Mouse (Mus musculus) CH12.LX (cell line): ENCODE results near the gene Pitpnm3. TPM values are rescaled to one million over a fixed set of nuclear protein-coding genes. Genes with fewer than 3 reads are reported as not detected.

ENCODE experiments used
- DNase-seq: peaks from one replicate; pipeline ENCODE4 v3.0.0-alpha.2; 2013; ENCODE audit errors: extremely low read depth
- H3K27ac ChIP-seq: 2 replicates; pipeline ENCODE4 v1.5.1; 2012; ENCODE audit warnings: low read depth, mild to moderate bottlenecking, control low read depth, moderate library complexity; ENCODE audit not compliant: insufficient read depth
- H3K27me3 ChIP-seq: replicated peaks from 2 replicates; pipeline ENCODE3; 2012; ENCODE audit warnings: inconsistent platforms
- H3K36me3 ChIP-seq, 2 experiments: replicated peaks in 1 of 2; 2 replicates each; pipeline versions ENCODE3 to v1.6.1; 2012; ENCODE audit warnings: inconsistent platforms in 1 of 2, low read length in 1 of 2, mild to moderate bottlenecking in 1 of 2, mixed read lengths in 1 of 2, moderate library complexity in 1 of 2; ENCODE audit not compliant: control insufficient read depth in 1 of 2, insufficient read depth in 1 of 2
- H3K4me1 ChIP-seq, 2 experiments: 2 replicates each; pipeline ENCODE4 v1.6.1; 2012; ENCODE audit warnings: inconsistent platforms in 1 of 2, moderate library complexity in 1 of 2; ENCODE audit not compliant: insufficient read depth in 2 of 2, control insufficient read depth in 1 of 2
- H3K4me2 ChIP-seq: 2 replicates; pipeline ENCODE4 v1.6.1; 2012; ENCODE audit warnings: low read depth, mild to moderate bottlenecking, control low read depth; ENCODE audit not compliant: poor library complexity, insufficient read depth, severe bottlenecking
- H3K4me3 ChIP-seq, 3 experiments: fragments of 150-350 bp in 1 of 3; sonication (generic) in 1 of 3; replicated peaks in 1 of 3; 2 replicates each; pipeline versions ENCODE3 to v1.5.1; 2011 to 2012; ENCODE audit warnings: low read depth in 2 of 3, low read length in 2 of 3, mild to moderate bottlenecking in 2 of 3, moderate library complexity in 2 of 3, control low read depth in 1 of 3, improper control_type of control experiment in 1 of 3, inconsistent platforms in 1 of 3, mixed read lengths in 1 of 3; ENCODE audit not compliant: poor library complexity in 1 of 3
- H3K79me2 ChIP-seq: replicated peaks from 2 replicates; pipeline ENCODE4 v1.6.1; 2012; ENCODE audit warnings: mild to moderate bottlenecking, moderate library complexity; ENCODE audit not compliant: control insufficient read depth, poor library complexity, insufficient read depth, severe bottlenecking; ENCODE audit errors: extremely low read depth
- H3K9ac ChIP-seq: 2 replicates; pipeline ENCODE4 v1.6.1; 2012; ENCODE audit warnings: low read depth, mild to moderate bottlenecking, control low read depth, moderate library complexity; ENCODE audit not compliant: insufficient read depth
- H3K9me3 ChIP-seq: replicated peaks from 2 replicates; pipeline ENCODE3; 2012; ENCODE audit warnings: low read length, inconsistent platforms, mixed read lengths
- BHLHE40 ChIP-seq: IDR thresholded peaks from 2 replicates; pipeline ENCODE4 v1.6.1; 2011; ENCODE audit warnings: mild to moderate bottlenecking, low read depth, low read length, improper control_type of control experiment
- ELF1 ChIP-seq: IDR thresholded peaks from 2 replicates; pipeline ENCODE4 v1.6.1; 2014; ENCODE audit warnings: low read depth, mild to moderate bottlenecking, inconsistent platforms, low read length, improper control_type of control experiment
- EP300 ChIP-seq: IDR thresholded peaks from 2 replicates; pipeline ENCODE4 v1.6.1; 2011; ENCODE audit warnings: low read length, improper control_type of control experiment
- ETS1 ChIP-seq: conservative IDR thresholded peaks from 2 replicates; pipeline ENCODE4 v1.6.1; 2012; ENCODE audit warnings: low read depth, mild to moderate bottlenecking, inconsistent platforms, low read length, improper control_type of control experiment, moderate library complexity
- GABPA ChIP-seq: IDR thresholded peaks from 2 replicates; pipeline ENCODE4 v1.6.1; 2012; ENCODE audit warnings: low read depth, low read length, improper control_type of control experiment, inconsistent platforms; ENCODE audit not compliant: insufficient replicate concordance
- HCFC1 ChIP-seq: IDR thresholded peaks from 2 replicates; pipeline ENCODE4 v1.6.1; 2012; ENCODE audit warnings: low read depth, mild to moderate bottlenecking, inconsistent platforms, low read length, improper control_type of control experiment
- IRF4 ChIP-seq: IDR thresholded peaks from 2 replicates; pipeline ENCODE4 v1.6.1; 2014; ENCODE audit warnings: low read depth, mild to moderate bottlenecking, inconsistent platforms, low read length, improper control_type of control experiment
- JUN ChIP-seq: IDR thresholded peaks from 2 replicates; pipeline ENCODE4 v1.6.1; 2011; ENCODE audit warnings: low read depth, mild to moderate bottlenecking, low read length, improper control_type of control experiment, moderate library complexity; ENCODE audit not compliant: insufficient read depth
- JUND ChIP-seq: conservative IDR thresholded peaks from 2 replicates; pipeline ENCODE4 v1.6.1; 2011; ENCODE audit warnings: low read depth, low read length, improper control_type of control experiment
- KAT2A ChIP-seq: IDR thresholded peaks from 2 replicates; pipeline ENCODE4 v1.6.1; 2012; ENCODE audit warnings: low read length, improper control_type of control experiment, inconsistent platforms; ENCODE audit not compliant: insufficient replicate concordance
- MAFK ChIP-seq: IDR thresholded peaks from 2 replicates; pipeline ENCODE4 v1.6.1; 2011; ENCODE audit warnings: low read length, improper control_type of control experiment; ENCODE audit not compliant: insufficient replicate concordance
- MAZ ChIP-seq: IDR thresholded peaks from 2 replicates; pipeline ENCODE4 v1.6.1; 2012; ENCODE audit warnings: low read depth, mild to moderate bottlenecking, inconsistent platforms, low read length, improper control_type of control experiment, moderate library complexity
- MXI1 ChIP-seq: IDR thresholded peaks from 2 replicates; pipeline ENCODE4 v1.6.1; 2011; ENCODE audit warnings: mild to moderate bottlenecking, low read depth, low read length, improper control_type of control experiment
- NELFE ChIP-seq: IDR thresholded peaks from 2 replicates; pipeline ENCODE4 v1.6.1; 2011; ENCODE audit warnings: low read depth, low read length, improper control_type of control experiment
- POLR2A ChIP-seq: IDR thresholded peaks from 2 replicates; pipeline ENCODE4 v1.6.1; 2011; ENCODE audit warnings: low read depth, mild to moderate bottlenecking, improper control_type of control experiment, low read length
- POLR2AphosphoS2 ChIP-seq: IDR thresholded peaks from 2 replicates; pipeline ENCODE4 v1.6.1; 2011; ENCODE audit warnings: low read depth, low read length, improper control_type of control experiment
- SIN3A ChIP-seq: IDR thresholded peaks from 2 replicates; pipeline ENCODE4 v1.6.1; 2012; ENCODE audit warnings: low read length, improper control_type of control experiment, inconsistent platforms
- TCF12 ChIP-seq: IDR thresholded peaks from 2 replicates; pipeline ENCODE4 v1.6.1; 2014; ENCODE audit warnings: low read depth, mild to moderate bottlenecking, inconsistent platforms, low read length, improper control_type of control experiment
- UBTF ChIP-seq: IDR thresholded peaks from 2 replicates; pipeline ENCODE4 v1.6.1; 2012; ENCODE audit warnings: low read depth, mild to moderate bottlenecking, inconsistent platforms, low read length, improper control_type of control experiment, moderate library complexity
- USF2 ChIP-seq: conservative IDR thresholded peaks from 2 replicates; pipeline ENCODE4 v1.6.1; 2011; ENCODE audit warnings: low read depth, low read length, improper control_type of control experiment
- ZKSCAN1 ChIP-seq: IDR thresholded peaks from 2 replicates; pipeline ENCODE4 v1.6.1; 2012; ENCODE audit warnings: low read depth, inconsistent platforms, low read length, improper control_type of control experiment, borderline replicate concordance
- ZMIZ1 ChIP-seq: IDR thresholded peaks from 2 replicates; pipeline ENCODE4 v1.6.1; 2012; ENCODE audit warnings: low read depth, mild to moderate bottlenecking, inconsistent platforms, low read length, improper control_type of control experiment
- ZNF384 ChIP-seq: IDR thresholded peaks from 2 replicates; pipeline ENCODE4 v1.6.1; 2012; ENCODE audit warnings: low read depth, low read length, improper control_type of control experiment, inconsistent platforms
- dilution Hi-C: fragments of 300-500 bp; cut with MboI; formaldehyde crosslinking; loops from 2 replicates; pipeline ENCODE4 v1.14.3; 2020; ENCODE audit warnings: low sequenced_read_pairs; ENCODE audit not compliant: extremely low pct_unique_long_range_greater_than_20kb, extremely low pct_ligation_motif_present
- in situ Hi-C: fragments of 300-500 bp; cut with MboI; formaldehyde crosslinking; loops from 3 replicates; pipeline ENCODE4 v1.14.3; 2019; ENCODE audit warnings: low sequenced_read_pairs, low pct_ligation_motif_present, low pct_unique_long_range_greater_than_20kb, mixed read lengths
- polyA plus RNA-seq: library from polyadenylated mRNA; unstranded; fragments of >175 nt; gene quantifications from 2 replicates; pipeline ENCODE4 v1.2.1, GENCODE M21; 2012; ENCODE audit warnings: low read depth; ENCODE audit not compliant: insufficient read length
- total RNA-seq, 2 experiments: library from RNA; depleted of rRNA; stranded (reverse); fragments of 300-350 nt in 1 of 2; fragments of >200 nt in 1 of 2; gene quantifications; 2 replicates each; pipeline ENCODE4 v1.2.3; 2012 to 2014

The Pitpnm3 gene
- total and polyA plus RNA-seq, 3 experiments = 0.08 to 0.59 (median 0.31) TPM

DNA sequence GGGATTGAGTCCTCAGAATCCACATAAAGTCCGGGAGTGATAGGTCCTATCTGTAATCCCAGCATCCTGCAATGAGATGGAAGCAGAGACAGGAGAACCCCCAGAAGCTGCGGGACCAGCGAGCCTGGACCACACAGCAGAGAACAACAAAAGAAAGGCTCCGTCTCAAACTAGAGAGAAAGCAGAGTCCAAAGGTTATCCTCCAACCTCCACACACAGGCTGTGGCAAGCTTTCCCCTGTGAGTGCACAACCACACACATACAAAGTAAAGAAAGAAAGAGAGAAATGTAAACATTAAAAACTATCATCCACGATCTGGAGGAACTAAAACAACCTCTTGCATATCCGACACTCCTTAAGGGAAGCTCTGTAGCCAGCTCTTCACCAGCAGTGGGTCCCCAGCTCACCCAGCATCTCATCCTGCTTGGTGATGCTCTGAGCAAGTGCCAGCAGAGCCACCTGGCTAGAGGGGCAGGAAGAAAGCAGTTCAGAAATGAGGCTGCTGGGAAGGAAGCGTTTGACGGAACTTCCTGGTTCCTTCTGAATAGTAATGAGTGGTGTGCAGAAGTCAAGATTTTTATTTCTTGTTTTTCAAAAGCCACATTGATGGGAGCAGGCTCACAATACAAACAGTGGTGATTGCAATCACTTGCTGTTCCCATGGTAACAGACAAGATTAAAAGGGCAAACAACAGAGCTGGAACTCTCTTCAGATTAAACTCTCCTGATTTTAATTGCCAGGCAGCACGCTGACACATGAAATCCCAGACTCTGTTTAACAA, 124.4 kb downstream of the Pitpnm3 start:
- in situ Hi-C loops (no loop called here), dilution Hi-C loops (no loop called here)
- Histone ChIP-seq H3K36me3 (peaks cover 0 to 2% of the 10 kb centered on the region in 2 experiments), H3K9ac (no peak overlapping the region; the same call in 1 of the 2 replicates), H3K4me3 (peak overlapping the region in 1 of 3 experiments; percentile 11), H3K27ac (no peak overlapping the region), H3K4me2 (no peak overlapping the region), H3K9me3 (no peaks in the 10 kb centered on the region), H3K27me3 (no peaks in the 10 kb centered on the region), H3K4me1 (peaks cover 5 to 40% of the 10 kb centered on the region in 2 experiments; a peak in 3 of 4 replicates), H3K79me2 (no peaks in the 10 kb centered on the region)
- TF ChIP-seq MXI1 (no peak), NELFE (peak; percentile 32; the same call in 1 of the 2 replicates), JUN (0 out of 2 replicates have a peak, but pooled peaks have one; percentile 23), ETS1 (peak; percentile 41), BHLHE40 (peak; percentile 44; the same call in 1 of the 2 replicates), MAZ (0 out of 2 replicates have a peak, but pooled peaks have one; percentile 34), HCFC1 (peak; percentile 70), JUND (peak; percentile 56; the same call in 1 of the 2 replicates), EP300 (peak; percentile 71), ELF1 (peak; percentile 89), ZNF384 (no peak), POLR2A (peak; percentile 61), USF2 (no peak), IRF4 (peak; percentile 82), TCF12 (peak; percentile 80)
- DNase-seq = peak; percentile 69

- H3K27ac ChIP-seq = no peak overlapping the region
Observed at GRCm38 (mm10) chr11:72010367-72010766, 125.2 kb downstream of the Pitpnm3 start.

More at GRCm38 (mm10) chr11:72010367-72010766, 125.2 kb downstream of the Pitpnm3 start:
- dilution Hi-C loops (no loop called here), in situ Hi-C loops (no loop called here)
- Histone ChIP-seq H3K4me3 (no peak overlapping the region), H3K27me3 (no peaks in the 10 kb centered on the region), H3K36me3 (peaks cover 0 to 2% of the 10 kb centered on the region in 2 experiments), H3K9ac (no peak overlapping the region), H3K79me2 (no peaks in the 10 kb centered on the region), H3K4me2 (no peak overlapping the region), H3K4me1 (peaks cover 5 to 40% of the 10 kb centered on the region in 2 experiments; a peak in 3 of 4 replicates), H3K9me3 (no peaks in the 10 kb centered on the region)
- DNase-seq = no peak
- TF ChIP-seq ZMIZ1 = no peak
- TF ChIP-seq POLR2A = no peak
- TF ChIP-seq SIN3A = no peak
- no peak for TF ChIP-seq GABPA
- TF ChIP-seq MAZ = no peak
- no peak for TF ChIP-seq ZKSCAN1
- TF ChIP-seq KAT2A = no peak
- no peak for TF ChIP-seq UBTF
- TF ChIP-seq MXI1 = no peak
- TF ChIP-seq MAFK = no peak
- no peak for TF ChIP-seq ELF1
- no peak for TF ChIP-seq POLR2AphosphoS2
